Mouse (Mus musculus) liver, embryonic 11.5 days (tissue): ENCODE results near the gene Rhebl1. TPM values are rescaled to one million over a fixed set of nuclear protein-coding genes. Genes with fewer than 3 reads are reported as not detected.

Experiments used
- ATAC-seq: fragments of 200-750 bp; cut with Nextera tagmentation; replicated peaks from 2 replicates; pipeline ENCODE4 v1.8.0; 2017; ENCODE audit warnings: moderate number of reproducible peaks, mild to moderate bottlenecking, moderate TSS enrichment, moderate library complexity; ENCODE audit not compliant: low FRiP score
- DNase-seq: peaks from one replicate; pipeline ENCODE4 v3.0.0-alpha.2; 2017; ENCODE audit warnings: low spot score
- H3K27ac ChIP-seq: fragments of 300-500 bp; sonication (generic); 2 replicates; pipeline ENCODE4 v1.5.1; 2014; ENCODE audit warnings: mild to moderate bottlenecking, low read depth, low read length, control low read depth
- H3K27me3 ChIP-seq: fragments of 300-500 bp; sonication (generic); replicated peaks from 2 replicates; pipeline ENCODE4 v1.6.1; 2014; ENCODE audit warnings: low read length, mixed read lengths; ENCODE audit not compliant: control insufficient read depth, insufficient read depth
- H3K36me3 ChIP-seq: fragments of 300-500 bp; sonication (generic); 2 replicates; pipeline ENCODE4 v1.6.1; 2014; ENCODE audit warnings: mild to moderate bottlenecking, low read length, moderate library complexity, mixed read lengths; ENCODE audit not compliant: control insufficient read depth, insufficient read depth
- H3K4me1 ChIP-seq: fragments of 300-500 bp; sonication (generic); replicated peaks from 2 replicates; pipeline ENCODE4 v1.6.1; 2014; ENCODE audit warnings: low read length, mixed read lengths; ENCODE audit not compliant: control insufficient read depth, insufficient read depth
- H3K4me2 ChIP-seq: fragments of 300-500 bp; sonication (generic); 2 replicates; pipeline ENCODE4 v1.6.1; 2014; ENCODE audit warnings: mild to moderate bottlenecking, control low read depth, moderate library complexity
- H3K4me3 ChIP-seq: fragments of 300-500 bp; sonication (generic); 2 replicates; pipeline ENCODE4 v1.5.1; 2014; ENCODE audit warnings: low read depth, low read length, control low read depth
- H3K9ac ChIP-seq: fragments of 300-500 bp; sonication (generic); 2 replicates; pipeline ENCODE4 v1.6.1; 2014; ENCODE audit warnings: low read depth, low read length, control low read depth
- H3K9me3 ChIP-seq: fragments of 300-500 bp; sonication (generic); 2 replicates; pipeline ENCODE4 v1.6.1; 2016; ENCODE audit warnings: low read length, inconsistent platforms, mixed read lengths; ENCODE audit not compliant: control insufficient read depth
- WGBS: fragments of 180-500 bp; shearing (Covaris S2); extraction: QIAGEN DNeasy Blood & Tissue Kit; methylation state at CpG from one replicate; pipeline ENCODE4 v1.1.7; 2014; 5-methylcytosine and 5-hydroxymethylcytosine counted together
- polyA plus RNA-seq: library from polyadenylated mRNA; unstranded; fragments of >200 nt; fragmentation: Nextera tagmentation; extraction: Ambion mirVana; gene quantifications from 2 replicates; pipeline ENCODE4 v1.2.1, GENCODE M21; 2014

The Rhebl1 gene
- polyA plus RNA-seq, 1 experiment from 2014 or later: 7.4 TPM

GRCm38 (mm10) chr15:98831684-98832035 lies 62.7 kb downstream of the Rhebl1 start:
- Histone ChIP-seq H3K4me1 (peaks cover 50% of the 10 kb centered on the region), H3K36me3 (peaks cover 25% of the 10 kb centered on the region), H3K4me3 (peak overlapping the region; percentile 72), H3K27ac (peak overlapping the region; percentile 96), H3K9ac (peak overlapping the region; percentile 87), H3K4me2 (peak overlapping the region; percentile 71), H3K27me3 (no peaks in the 10 kb centered on the region), H3K9me3 (no peaks in the 10 kb centered on the region)
- ATAC-seq (no peak), DNase-seq (no peak)
- WGBS: 6% methylated on average over 9 of the region's 9 CpGs

GRCm38 (mm10) chr15:98830736-98831683 lies 63.3 kb downstream of the Rhebl1 start, which contains the start of gene Prkag1:
Gene Prkag1 (minus strand): TSS chr15:98831521.
- Histone ChIP-seq H3K9ac (peak within 1 kb of the TSS; percentile 87), H3K9me3 (no peaks in the 10 kb centered on the region), H3K27me3 (no peaks in the 10 kb centered on the region), H3K4me3 (peak within 1 kb of the TSS; percentile 72), H3K27ac (peak within 1 kb of the TSS; percentile 96), H3K4me1 (peaks cover 54% of the 10 kb centered on the region), H3K36me3 (peaks cover 22% of the 10 kb centered on the region), H3K4me2 (peak within 1 kb of the TSS; percentile 71)
- under 1% methylated on average over 57 of the region's 66 CpGs for WGBS
- peak; percentile 98 for DNase-seq
- peak; percentile 85 for ATAC-seq

Other genes starting within 250 kb of the Rhebl1 start
- gene Ddx23, start 231.6 kb downstream of the Rhebl1 start, polyA plus RNA-seq: 18.8 and 19.4 TPM in 2 replicates
- 0.60 and 0.68 TPM in 2 replicates for gene Rnd1, start 217.1 kb downstream of the Rhebl1 start, polyA plus RNA-seq
- gene Ccdc65, start 186.3 kb downstream of the Rhebl1 start, polyA plus RNA-seq: 0.09 and 0.19 TPM in 2 replicates
- 101 and 105 TPM in 2 replicates for gene Fkbp11, start 166.3 kb downstream of the Rhebl1 start, polyA plus RNA-seq
- gene Arf3, start 131.3 kb downstream of the Rhebl1 start, polyA plus RNA-seq: 25.3 and 25.8 TPM in 2 replicates
- gene Wnt10b, start 116.4 kb downstream of the Rhebl1 start, polyA plus RNA-seq: not detected in 2 replicates
- not detected in 2 replicates for gene Wnt1, start 104.7 kb downstream of the Rhebl1 start, polyA plus RNA-seq
- gene Ddn, start 85.0 kb downstream of the Rhebl1 start, polyA plus RNA-seq: 0.12 and 0.16 TPM in 2 replicates
- 128 and 140 TPM in 2 replicates for gene Prkag1, start 63.0 kb downstream of the Rhebl1 start, polyA plus RNA-seq
- 14.3 and 17.0 TPM in 2 replicates for gene Kmt2d, start 23.3 kb downstream of the Rhebl1 start, polyA plus RNA-seq
- gene Dhh, start 4.0 kb upstream of the Rhebl1 start, polyA plus RNA-seq: 0.37 and 0.45 TPM in 2 replicates
- gene Lmbr1l, start 23.7 kb upstream of the Rhebl1 start, polyA plus RNA-seq: 1.6 and 2.8 TPM in 2 replicates
- 1,854 and 2,015 TPM in 2 replicates for gene Tuba1b, start 40.0 kb upstream of the Rhebl1 start, polyA plus RNA-seq
- not detected in 2 replicates for gene Gm49450, start 59.0 kb upstream of the Rhebl1 start, polyA plus RNA-seq
- 419 and 432 TPM in 2 replicates for gene Tuba1a, start 59.2 kb upstream of the Rhebl1 start, polyA plus RNA-seq
- 202 and 214 TPM in 2 replicates for gene Tuba1c, start 135.4 kb upstream of the Rhebl1 start, polyA plus RNA-seq
- gene Prph, start 160.6 kb upstream of the Rhebl1 start, polyA plus RNA-seq: 0.36 and 0.90 TPM in 2 replicates
- 26.5 and 27.8 TPM in 2 replicates for gene Troap, start 180.0 kb upstream of the Rhebl1 start, polyA plus RNA-seq
- gene C1ql4, start 193.3 kb upstream of the Rhebl1 start, polyA plus RNA-seq: 0.25 TPM in 1 of 2 replicates, not detected in the other
- 17.1 and 19.8 TPM in 2 replicates for gene Dnajc22, start 198.6 kb upstream of the Rhebl1 start, polyA plus RNA-seq
- gene Spats2, start 231.4 kb upstream of the Rhebl1 start, polyA plus RNA-seq: 32.9 and 35.0 TPM in 2 replicates